Mouse (Mus musculus) cerebellum, adult 18-20 months (tissue): ENCODE results near the gene Anapc11.
A peak's percentile ranks its signal among the peaks of the same experiment; 100 is the strongest.

Experiments
- DNase-seq, 2 experiments: peaks; one replicate each; pipeline ENCODE4 v3.0.0; 2021

Anapc11 gene

DNA sequence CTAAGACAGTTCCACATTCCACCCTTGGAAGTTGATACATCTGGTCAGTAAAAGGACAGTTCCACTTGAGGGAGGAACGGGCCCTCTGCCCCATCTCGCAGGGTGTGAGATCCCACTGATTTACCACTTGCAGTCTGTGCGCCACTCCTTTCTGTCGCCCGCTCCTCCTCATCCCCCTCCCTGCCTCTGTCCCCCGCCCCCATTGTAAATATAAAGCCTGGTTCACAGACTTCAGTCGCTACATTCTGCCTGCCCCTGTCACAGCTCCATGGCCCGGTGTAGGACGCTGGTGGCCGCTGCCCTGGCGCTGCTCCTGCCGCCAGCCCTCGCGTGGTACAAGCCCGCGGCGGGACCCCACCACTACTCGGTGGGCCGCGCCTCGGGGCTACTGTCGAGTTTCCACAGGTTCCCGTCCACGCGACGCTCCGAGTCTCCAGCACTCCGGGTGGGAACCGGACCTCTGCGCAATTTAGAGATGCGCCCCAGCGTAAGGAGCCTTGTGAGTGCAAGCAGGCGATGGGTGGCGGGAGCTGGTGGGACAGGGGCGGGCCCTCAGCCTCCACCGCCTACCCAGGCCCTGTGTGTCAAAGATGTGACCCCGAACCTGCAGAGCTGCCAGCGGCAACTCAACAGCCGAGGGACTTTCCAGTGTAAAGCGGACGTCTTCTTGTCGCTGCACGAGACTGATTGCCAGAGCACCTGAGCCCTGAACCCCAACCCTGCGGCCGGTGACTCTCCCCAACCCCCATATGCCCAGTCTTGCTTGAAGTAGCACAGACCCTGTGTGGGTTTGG, 10.2 kb downstream of the Anapc11 start, which contains the start of gene Npb:
Npb (plus strand) TSS at position 237 of the 794 bp plus-strand sequence.
- DNase-seq: no peak

DNA sequence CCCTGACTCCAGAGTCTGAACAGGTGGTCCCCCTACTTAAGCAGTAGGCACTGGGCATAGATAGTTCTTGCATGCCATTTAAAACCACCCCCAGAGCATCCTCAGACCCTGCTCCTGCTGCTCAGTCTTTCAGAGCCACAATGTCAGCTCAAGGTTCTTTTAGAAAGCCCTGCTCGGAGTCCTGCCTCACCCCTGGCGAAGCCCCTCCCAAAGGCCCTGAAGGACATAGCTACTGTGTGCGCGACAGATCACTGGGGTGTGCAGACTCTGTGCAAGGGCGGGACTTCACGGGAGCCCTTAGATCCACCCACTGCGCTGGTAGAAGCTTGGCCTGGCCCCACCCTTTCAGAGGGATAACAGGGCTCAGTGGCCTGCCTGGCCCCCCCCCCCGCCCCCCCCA, 11.0 kb downstream of the Anapc11 start:
- no peak for DNase-seq

DNA sequence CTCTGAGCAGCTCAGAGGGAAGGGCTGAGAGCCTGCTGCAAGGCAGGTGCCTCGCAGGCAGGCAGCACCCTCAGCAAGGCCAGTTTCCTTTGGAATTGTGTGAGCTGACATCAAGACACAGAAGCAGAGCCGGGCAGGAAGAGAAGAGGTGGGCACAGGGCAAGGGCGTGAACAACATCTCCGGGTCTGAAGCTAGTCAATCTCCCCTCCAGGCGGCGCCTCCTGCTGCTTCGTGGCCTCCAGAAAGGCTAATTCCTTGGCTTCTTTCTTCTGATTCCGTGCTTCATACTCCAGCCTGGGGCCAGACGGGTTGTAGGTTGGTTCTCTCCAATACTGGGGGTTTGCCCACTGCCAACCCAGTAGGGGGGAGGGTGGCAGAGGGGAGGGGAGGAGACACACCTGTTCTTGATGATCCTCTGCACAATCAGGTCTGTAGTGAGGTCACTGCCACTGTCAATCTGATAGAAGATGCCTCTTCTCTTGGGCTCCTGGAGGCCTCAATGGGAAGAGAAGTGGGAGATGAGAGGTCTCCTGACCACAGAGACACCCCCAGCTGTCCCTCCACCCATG, 12.3 kb downstream of the Anapc11 start:
- no peak for DNase-seq

DNA sequence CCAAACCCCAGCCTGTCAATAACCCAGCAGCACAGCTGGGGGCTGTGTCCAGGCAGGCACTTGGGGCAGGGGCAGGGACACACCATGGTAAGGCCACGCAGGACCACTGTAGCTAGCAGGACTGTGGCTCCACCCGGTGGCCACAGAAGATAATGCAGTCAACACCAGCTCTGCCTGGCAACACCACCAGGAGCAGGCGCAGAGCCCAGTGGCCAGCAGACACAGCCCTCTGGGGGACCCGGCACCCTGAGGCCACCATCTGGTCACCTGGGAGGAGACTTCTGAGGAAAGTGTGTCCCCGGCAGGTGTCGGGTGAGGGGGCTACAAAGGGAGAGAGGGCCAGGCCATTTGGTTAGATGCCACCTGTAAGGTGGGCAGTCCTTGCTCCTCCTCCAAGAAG, 14.5 kb downstream of the Anapc11 start:
- DNase-seq: peak; percentile 91 to 95

DNA sequence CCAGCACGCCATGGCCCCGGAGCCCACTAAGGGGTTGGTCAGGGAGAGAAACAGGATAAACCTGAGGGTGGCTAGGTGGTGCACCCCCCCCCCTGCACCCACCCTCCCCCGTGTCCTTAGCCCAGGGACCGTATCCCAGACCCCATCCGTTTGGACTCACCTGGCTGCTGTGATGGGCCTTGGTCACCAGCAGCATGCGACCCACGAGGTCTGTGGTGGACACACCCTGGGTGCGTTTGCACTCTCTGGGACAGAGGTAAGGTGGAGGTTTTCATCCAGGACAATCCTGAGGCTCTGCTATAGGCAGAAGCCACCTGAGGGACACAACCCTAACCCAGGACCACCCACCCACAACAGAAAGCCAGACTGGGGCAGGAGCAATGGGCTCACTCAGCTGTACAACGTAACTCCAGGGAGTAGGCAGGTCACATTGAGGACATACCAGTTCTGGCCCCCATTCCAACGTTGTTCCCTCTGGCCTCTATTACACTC, 15.3 kb downstream of the Anapc11 start:
- DNase-seq: peak in 1 of 2 experiments; percentile 19

DNA sequence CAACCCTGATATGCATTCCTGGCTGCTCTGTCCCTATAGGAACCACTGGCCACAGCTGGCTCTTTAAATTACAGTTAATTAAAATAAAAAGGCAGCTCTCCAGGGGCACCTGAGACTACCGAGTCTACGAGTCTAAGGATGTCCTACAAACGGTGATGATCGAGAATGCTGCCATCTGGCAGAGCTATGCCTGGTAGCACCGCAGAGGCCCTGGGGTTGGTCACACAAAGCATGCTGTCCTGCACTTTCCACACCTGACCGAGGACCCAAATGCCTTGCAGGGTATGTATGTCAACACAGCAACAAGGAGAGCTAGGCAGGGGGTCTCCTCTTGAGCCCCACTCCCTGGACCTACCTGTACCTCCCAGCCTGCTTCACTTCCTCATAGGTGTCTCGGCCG, 15.8 kb downstream of the Anapc11 start:
- DNase-seq: peak in 1 of 2 experiments; percentile 33

DNA sequence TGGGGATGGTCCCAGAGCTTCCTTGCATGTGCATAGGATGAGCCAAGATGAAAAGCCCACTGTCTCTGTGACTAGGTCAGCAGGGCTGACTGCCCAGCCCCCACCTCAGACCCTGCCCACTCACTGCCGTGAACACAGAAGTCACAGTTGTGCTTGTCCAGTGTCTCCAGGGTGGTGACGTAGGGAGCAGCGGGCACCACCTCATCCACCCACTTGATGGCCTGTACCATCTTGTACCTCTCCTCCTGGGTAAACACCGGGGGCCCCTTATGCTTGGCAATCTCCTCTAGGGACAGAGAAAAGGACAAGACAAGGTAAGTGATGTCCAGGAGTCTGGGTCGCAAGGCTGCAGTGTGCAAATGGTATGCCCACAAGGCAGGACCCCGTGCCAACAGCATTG, 16.9 kb downstream of the Anapc11 start:
- DNase-seq: peak in 1 of 2 experiments; percentile 22

DNA sequence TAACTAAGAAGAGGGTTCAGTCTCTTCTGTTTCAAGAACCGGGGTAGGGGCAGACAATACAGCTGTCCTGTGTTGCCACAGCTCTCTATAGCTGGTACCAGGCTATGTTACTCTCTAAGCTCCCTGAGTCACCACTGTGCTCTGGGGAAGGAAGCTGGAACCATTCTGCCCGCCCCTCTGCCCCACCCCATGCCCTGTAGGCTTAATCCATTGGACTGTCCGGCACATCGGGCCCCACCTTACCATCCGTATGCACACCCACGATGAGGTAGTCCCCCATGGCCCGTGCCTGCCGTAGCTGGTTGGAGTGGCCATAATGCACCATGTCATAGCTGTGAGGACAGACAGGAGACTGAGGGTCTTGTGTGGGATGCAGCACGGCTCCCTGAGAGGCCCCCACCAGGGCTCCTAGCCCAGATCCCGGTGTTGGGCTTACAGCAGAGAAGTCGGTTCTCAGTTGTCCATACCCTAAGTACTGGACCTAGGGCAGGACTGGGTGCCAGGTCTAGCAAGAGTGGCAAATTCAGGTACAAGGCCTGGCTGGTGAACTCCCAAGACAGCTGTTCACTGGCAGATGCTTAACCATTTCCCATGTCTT, 17.5 kb downstream of the Anapc11 start:
- peak in 1 of 2 experiments; percentile 20 for DNase-seq

DNA sequence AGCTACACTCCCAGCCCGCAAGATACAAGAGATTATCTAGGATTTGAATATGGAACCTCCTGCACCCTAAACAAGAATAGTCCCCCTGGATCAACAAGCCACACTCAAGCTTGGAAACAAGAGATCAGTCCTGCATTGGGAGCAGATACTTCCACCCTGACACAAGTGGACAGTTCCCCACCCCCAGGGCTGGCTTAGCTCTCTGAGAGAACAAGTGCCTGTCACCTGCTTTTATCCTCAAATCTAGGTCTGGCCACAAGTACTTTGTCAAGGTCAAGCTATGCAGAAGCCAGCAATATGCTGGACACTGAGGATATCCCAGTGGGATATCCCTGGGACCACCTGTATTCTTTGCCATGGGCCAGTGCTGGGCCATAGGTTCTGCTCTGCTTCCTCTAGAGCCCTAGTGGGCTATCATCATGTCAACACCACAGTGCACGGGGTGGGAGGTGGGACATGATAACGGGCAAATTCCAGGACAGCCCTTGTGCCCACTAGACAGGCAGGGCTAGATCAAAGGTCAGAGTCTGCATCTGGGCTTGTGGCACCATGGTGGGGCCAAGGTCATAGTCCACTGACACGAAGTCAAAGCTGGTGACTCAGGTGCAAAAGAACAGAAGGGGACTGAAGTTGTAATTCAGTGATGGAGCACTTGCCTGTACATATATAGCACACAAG, 18.5 kb downstream of the Anapc11 start:
- DNase-seq: peak in 1 of 2 experiments; percentile 20

DNA sequence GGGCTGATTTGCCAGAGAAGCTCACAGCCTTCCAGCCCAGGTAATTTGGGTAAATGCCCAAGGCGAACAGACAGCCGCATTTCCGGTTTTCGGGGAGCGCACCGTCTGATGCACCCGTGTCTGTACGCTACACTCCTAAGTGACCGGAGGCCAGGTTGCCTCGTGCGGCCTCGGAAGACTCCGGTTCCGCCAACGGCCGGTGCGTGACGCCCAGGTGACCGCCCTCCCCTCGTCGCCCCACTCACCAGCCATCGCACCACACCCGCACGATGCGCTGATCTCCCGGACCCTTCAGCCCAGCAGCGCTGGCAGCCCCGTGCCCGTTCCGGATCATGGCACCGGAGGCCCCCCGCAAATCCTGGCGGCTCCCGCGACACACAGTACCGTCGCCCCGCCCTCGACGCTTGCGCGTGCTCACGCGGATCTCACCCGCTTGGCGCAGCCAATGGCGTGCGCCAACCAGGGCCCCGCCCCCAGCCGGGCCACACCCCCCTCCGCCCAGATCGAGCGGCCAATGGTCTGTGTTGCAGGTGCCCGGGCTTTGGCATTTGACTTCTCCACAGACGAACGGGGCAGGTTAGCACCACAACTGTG, 19.4 kb downstream of the Anapc11 start, which contains the start of gene Pcyt2:
Pcyt2 (minus strand) TSS at position 418 of the 594 bp plus-strand sequence.
- DNase-seq: peak; percentile 94 to 95

DNA sequence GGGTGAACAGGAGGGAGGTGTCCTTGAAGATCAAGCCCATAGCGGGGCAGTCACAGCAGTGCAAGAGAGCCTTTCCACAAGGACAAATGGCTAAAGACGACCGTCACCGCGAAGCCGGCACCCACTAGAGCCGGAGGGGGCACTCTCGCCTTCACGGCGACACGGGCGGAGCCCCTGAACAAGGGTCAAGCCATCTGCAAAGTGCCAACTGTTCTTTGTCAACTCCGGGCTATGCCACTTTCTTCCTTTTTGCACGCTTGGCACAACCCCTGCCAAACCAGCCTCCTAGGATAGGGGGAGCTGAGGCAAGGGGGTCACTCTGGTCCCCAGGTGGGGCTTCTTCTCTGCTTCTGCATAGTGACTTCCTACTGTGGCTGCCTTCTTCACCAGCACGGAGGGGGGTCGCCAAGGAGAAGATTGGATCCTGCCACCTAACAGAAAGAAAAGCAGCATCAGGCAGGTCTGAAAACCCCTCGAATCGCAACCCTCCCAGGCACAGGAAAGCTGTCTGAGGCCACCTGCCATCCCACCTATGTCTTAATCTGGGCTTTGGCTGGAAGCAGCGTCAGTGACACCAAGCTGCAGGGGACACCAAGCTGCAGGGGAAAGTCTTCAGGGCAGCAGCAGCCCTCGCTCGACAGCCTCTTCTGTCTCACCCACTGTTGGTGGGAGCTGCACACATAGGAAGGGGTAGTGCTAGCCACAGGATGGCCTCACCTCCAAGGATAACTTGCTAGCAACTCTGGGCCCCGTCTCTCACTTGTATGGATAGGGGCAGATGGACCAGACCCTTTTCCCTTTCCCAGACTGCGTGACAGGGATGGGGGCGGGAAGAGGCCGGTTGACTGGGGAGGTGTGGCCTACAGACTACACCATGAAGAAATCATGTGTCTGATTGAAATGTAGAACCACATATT, 20.7 kb downstream of the Anapc11 start:
- DNase-seq: peak in 1 of 2 experiments; percentile 26

DNA sequence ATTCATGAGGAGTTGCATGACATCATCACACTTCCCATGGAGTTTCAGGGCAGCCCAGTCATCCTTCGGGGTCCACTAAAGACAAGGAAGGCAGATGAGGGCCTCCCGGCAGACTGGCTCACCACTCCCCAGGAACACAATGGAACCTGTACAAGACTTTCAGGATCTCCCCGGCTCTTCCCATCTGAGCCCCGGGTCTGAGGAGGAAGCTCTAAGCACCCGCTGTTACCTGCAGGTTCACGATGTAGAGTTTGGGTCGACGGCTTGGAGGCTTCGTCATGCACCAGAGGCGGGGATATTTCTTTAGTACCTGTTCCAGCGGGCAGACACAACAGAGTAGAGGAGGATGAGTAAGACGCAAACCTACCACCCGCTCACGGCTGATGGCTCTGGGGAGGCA, 22.0 kb downstream of the Anapc11 start:
- DNase-seq: no peak

DNA sequence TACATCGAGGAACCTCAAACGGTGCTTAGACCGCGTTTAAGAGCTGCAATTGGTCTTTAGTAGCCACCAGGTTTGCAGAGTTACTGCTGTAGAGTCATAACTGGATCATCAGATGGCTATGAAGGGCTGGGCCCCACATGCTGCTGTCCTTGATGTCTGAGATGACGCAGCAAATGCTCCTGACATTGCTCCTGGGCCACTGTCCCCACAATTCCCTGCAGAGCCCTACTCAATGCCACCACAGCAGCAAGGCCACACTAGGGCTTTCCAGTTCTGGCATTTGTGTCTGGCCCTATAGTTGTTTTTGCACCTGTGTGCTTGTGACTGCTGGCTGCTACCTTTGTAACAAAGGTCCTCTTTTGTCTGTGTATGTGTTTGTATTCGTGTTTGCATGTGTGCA, 24.6 kb downstream of the Anapc11 start:
- no peak for DNase-seq

DNA sequence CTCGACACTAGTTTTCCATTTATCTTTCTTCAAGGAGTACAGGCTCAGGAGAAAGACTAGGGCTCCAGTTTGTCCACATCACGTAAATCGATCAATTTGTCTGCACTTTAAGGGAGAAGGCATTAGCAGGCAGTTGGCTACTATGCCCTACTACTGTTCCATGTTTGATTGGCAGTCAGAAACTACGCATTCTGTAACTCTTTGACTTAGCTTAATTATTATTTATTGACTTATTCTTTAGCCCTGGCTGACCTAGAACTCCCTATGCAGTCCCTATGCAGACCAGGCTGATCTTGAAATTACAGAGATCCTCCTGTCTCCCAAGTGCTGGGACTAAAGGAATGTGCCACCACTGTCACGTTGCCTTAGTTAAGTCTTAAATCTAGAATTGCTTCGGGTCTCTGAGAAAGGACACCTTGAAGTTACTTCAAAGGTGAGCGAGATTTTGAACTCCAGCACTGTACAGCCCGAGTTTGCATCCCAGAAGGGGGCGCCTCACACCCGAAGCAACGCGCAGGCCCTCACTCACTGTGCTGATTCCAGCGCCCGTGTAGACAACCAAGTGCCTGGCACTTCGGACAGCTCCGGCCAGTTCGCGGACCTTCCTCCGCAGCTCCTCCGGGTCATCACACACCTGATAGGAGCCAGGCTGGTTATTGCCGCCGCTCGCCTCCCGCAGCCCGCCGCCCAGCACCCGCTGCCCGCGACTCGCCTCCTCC, 25.9 kb downstream of the Anapc11 start:
- peak; percentile 64 to 65 for DNase-seq

DNA sequence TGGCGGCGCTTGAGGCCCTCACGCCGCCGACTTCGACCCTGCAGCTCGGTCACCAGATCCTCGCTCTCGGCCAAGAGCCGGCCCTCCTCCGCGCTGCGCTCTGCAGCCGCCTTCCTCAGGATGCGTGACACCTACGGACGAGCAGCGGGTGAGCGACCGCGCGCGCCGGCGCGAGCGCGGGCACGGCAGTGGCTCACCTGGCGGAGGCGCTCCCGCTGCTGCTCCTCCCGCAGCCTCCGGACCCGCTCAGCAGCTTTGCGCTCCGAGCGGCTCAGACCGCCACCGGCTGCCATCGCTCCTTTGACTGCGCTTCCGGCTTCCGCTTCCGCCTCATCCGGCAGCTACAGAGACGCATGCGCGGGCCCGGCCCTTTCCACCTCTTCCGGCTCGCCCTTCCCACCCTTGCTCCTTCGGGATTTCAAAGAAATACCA, 26.5 kb downstream of the Anapc11 start:
- peak; percentile 87 to 90 for DNase-seq

DNA sequence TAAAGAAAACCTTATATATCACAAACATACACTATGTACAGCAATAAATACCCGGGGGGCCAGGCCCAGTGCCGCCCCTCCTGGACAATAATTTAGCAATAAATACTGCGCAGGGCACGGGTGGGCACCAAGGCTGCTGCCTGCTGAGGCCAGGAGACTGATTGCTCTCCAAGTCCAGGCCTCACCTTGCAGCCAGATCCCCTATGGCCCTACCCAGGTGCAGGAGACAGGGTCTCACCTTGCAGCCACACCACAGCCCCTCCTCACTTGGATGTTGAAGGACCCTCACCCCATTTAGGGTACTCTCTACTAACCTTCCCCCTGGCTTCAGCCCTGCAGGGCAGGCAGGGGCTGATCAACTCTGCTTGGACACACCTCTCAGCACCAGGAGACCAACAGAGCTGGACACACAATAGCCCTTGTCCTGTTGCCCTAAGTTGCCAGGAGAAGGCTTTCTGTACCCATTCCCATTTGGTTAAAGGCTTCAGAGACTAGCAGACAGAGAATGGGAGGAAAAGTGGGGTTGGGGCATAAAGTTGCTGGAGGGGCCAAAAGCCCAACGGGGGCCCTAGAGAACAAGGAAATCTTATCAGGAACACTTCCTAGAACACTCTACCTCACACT, 27.0 kb downstream of the Anapc11 start, which contains the start of gene Sirt7:
Sirt7 (minus strand) TSS at position 89 of the 624 bp plus-strand sequence.
- no peak for DNase-seq

DNA sequence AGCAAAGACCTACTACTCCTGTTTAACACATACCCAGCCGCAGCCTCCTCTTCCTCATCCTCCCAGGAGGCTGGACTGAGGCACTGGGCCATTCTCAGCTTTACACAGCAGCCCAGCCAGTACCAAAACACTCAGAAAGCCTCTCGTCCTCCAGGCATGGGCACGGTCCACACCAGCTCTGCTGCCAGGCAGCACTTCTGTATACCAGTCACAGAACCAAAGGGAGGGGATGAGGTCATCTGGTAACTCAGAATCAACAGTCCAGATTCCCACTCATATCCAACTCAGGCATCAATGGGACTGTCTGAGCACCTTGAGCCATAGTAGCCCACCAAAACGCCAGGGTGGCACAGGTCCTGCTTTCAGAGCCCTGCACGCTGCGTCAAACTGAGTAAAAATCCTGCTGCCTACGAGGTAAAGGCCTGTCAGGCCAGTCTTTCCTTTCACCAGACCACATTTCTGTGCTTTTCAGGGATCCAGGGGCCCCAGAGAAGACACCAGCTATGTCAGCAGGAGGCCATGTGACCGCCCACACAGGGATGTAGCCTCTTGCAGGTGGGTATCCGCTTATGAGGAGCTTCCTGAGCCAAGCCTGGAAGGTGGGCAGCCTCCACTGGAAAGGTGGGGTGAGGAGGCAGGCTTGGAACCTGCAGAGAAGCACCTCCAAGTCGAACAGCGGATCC, 28.7 kb downstream of the Anapc11 start:
- DNase-seq: no peak

DNA sequence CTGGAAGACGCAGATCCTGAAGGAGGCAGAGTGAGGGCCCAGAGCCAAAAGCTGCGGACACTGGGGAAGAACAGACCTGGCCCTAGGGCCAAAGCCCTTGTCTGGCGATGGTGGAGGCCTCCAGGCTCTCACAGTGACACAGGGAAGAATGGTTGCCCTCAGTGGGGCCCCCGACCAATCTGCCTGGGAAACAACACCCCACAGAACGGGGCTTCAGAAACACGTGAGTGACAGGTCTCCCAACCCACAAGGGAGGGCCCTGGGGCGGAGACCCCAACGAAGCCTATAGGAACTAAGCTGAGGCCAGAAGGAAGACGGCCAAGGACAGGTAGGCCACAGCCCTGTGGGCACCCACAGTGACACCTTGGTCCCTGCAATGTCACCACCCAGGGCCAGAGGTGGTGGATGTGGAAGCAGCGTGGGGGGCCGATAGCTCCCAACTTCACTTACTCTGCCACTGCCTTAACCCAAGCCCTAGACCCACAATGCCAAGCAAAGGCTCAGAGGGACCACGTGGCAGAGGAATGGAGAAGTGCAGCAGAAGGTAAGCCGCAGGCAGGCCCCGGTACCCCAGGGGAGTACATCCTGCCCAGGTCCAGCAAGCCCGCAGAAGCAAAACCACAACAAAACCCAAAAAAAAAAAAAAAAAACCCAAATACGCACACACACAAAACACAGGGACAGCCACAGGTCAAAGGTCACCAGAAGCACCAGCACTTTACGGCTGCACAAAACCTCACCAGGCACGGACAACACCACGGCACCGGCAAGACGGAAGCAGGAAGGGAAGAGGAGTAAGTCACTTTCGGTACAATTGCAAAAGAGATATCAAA, 29.5 kb downstream of the Anapc11 start:
- DNase-seq: peak in 1 of 2 experiments; percentile 19
